Mouse (Mus musculus): Measurements from ENCODE around the gene Asah2. TPM values are rescaled to one million over a fixed set of nuclear protein-coding genes. Genes with fewer than 3 reads are reported as not detected.
A peak's percentile ranks its signal among the peaks of the same experiment; 100 is the strongest.

Gene Asah2
- total and polyA plus RNA-seq, 3 experiments = 0.38 to 0.73 (median 0.63) TPM

DNA sequence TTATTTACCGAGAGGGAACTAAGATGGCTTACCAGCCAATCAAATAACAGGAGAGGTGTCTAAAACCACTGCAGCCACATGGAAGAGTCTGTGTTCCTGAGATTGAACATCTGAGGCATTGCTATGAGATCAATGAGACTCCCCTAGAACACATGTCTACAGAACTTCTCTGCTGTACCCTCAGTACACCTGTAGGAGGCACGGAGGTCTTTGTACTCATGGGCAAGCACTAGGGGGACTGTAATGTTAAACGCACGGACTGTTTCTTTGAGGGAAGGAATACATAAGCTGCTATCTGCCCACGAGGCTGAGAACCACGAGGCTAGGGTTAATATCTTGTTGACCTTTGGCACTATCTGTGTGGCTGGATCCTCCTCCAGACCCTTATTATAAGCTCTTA lies 44.5 kb upstream of the Asah2 start:
- Histone ChIP-seq H3K9me3 (replicated peaks; ENCODE audit: low read length) (no peaks in the 10 kb centered on the region), H3K79me2 (replicated peaks; ENCODE audit: control insufficient read depth, extremely low read depth, insufficient read depth, poor library complexity, severe bottlenecking) (no peaks in the 10 kb centered on the region), H3K27ac (ENCODE audit: insufficient read depth, low read depth) (no peak overlapping the region), H3K9ac (ENCODE audit: insufficient read depth, low read depth) (no peak overlapping the region), H3K27me3 (replicated peaks) (no peaks in the 10 kb centered on the region), H3K4me3 (replicated peaks in 1 of 3; ENCODE audit: low read depth in 2 of 3, low read length in 2 of 3, poor library complexity in 1 of 3) (no peak overlapping the region), H3K4me1 (ENCODE audit: control insufficient read depth in 1 of 2, insufficient read depth in 2 of 2) (no peaks in the 10 kb centered on the region), H3K36me3 (replicated peaks in 1 of 2; ENCODE audit: control insufficient read depth in 1 of 2, insufficient read depth in 1 of 2, low read length in 1 of 2) (peaks cover 0 to 3% of the 10 kb centered on the region in 2 experiments), H3K4me2 (ENCODE audit: insufficient read depth, low read depth, poor library complexity, severe bottlenecking) (no peak overlapping the region)
- DNase-seq (ENCODE audit: extremely low read depth) = no peak
- TF ChIP-seq MAX (IDR thresholded peaks at IDR 0.05; ENCODE audit: low read length) = no peak
- peak; percentile 12 for TF ChIP-seq SMC3 (IDR thresholded peaks at IDR 0.05; ENCODE audit: low read depth, low read length)
- TF ChIP-seq JUND (conservative IDR thresholded peaks at IDR 0.05; ENCODE audit: low read depth, low read length) = no peak
- peak in 1 of 2 experiments; percentile 59; a peak in 2 of 4 replicates for TF ChIP-seq CTCF (conservative IDR thresholded peaks at IDR 0.05 in 1 of 2, IDR thresholded peaks at IDR 0.05 in 1 of 2; ENCODE audit: low read depth in 2 of 2, low read length in 2 of 2)
- no peak for TF ChIP-seq ZC3H11A (IDR thresholded peaks at IDR 0.05; ENCODE audit: low read depth, low read length)
- TF ChIP-seq RAD21 (IDR thresholded peaks at IDR 0.05; ENCODE audit: low read depth, low read length) = peak; percentile 20
- no peak for TF ChIP-seq USF2 (conservative IDR thresholded peaks at IDR 0.05; ENCODE audit: low read depth, low read length)
- in situ Hi-C loops (cut with MboI; ENCODE audit: low pct_ligation_motif_present, low pct_unique_long_range_greater_than_20kb, low sequenced_read_pairs) (no loop called here), dilution Hi-C loops (cut with MboI; ENCODE audit: extremely low pct_ligation_motif_present, extremely low pct_unique_long_range_greater_than_20kb, low sequenced_read_pairs) (no loop called here)

DNA sequence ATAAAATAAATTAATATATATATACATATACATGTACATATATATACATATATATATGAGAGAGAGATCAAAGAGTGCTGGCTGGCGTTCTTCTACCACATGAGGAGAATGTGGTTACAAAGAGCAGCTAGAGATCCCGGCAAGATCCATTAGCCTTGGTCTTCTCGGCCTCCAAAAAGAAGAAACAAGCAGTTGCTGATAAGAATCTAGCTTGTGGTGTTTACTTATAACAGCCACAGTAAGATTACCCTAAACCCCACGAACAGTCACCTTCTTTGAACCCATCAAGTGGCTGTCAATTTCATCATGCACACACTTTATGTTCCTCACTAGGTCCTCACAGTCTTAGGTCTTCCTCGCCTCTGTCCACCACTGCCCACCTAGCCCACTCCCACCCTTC lies 40.7 kb upstream of the Asah2 start:
- Histone ChIP-seq H3K27me3 (replicated peaks) (no peaks in the 10 kb centered on the region), H3K4me3 (replicated peaks in 1 of 3; ENCODE audit: low read depth in 2 of 3, low read length in 2 of 3, poor library complexity in 1 of 3) (no peak overlapping the region), H3K9ac (ENCODE audit: insufficient read depth, low read depth) (no peak overlapping the region), H3K9me3 (replicated peaks; ENCODE audit: low read length) (no peaks in the 10 kb centered on the region), H3K4me1 (ENCODE audit: control insufficient read depth in 1 of 2, insufficient read depth in 2 of 2) (no peaks in the 10 kb centered on the region), H3K79me2 (replicated peaks; ENCODE audit: control insufficient read depth, extremely low read depth, insufficient read depth, poor library complexity, severe bottlenecking) (no peaks in the 10 kb centered on the region), H3K27ac (ENCODE audit: insufficient read depth, low read depth) (no peak overlapping the region), H3K36me3 (replicated peaks in 1 of 2; ENCODE audit: control insufficient read depth in 1 of 2, insufficient read depth in 1 of 2, low read length in 1 of 2) (no peaks in the 10 kb centered on the region), H3K4me2 (ENCODE audit: insufficient read depth, low read depth, poor library complexity, severe bottlenecking) (no peak overlapping the region)
- no peak for TF ChIP-seq ETS1 (conservative IDR thresholded peaks at IDR 0.05; ENCODE audit: low read depth, low read length)
- no peak for TF ChIP-seq TCF12 (IDR thresholded peaks at IDR 0.05; ENCODE audit: low read depth, low read length)
- TF ChIP-seq CTCF (conservative IDR thresholded peaks at IDR 0.05 in 1 of 2, IDR thresholded peaks at IDR 0.05 in 1 of 2; ENCODE audit: low read depth in 2 of 2, low read length in 2 of 2) = no peak
- TF ChIP-seq ZKSCAN1 (IDR thresholded peaks at IDR 0.05; ENCODE audit: borderline replicate concordance, low read depth, low read length) = no peak
- TF ChIP-seq E2F4 (IDR thresholded peaks at IDR 0.05; ENCODE audit: insufficient replicate concordance, low read depth, low read length) = no peak
- no peak for TF ChIP-seq KAT2A (IDR thresholded peaks at IDR 0.05; ENCODE audit: insufficient replicate concordance, low read length)
- no peak for TF ChIP-seq NELFE (IDR thresholded peaks at IDR 0.05; ENCODE audit: low read depth, low read length)
- TF ChIP-seq NRF1 (IDR thresholded peaks at IDR 0.05; ENCODE audit: low read depth, low read length) = no peak
- TF ChIP-seq SMC3 (IDR thresholded peaks at IDR 0.05; ENCODE audit: low read depth, low read length) = no peak
- TF ChIP-seq ZNF384 (IDR thresholded peaks at IDR 0.05; ENCODE audit: low read depth, low read length) = no peak
- TF ChIP-seq MAX (IDR thresholded peaks at IDR 0.05; ENCODE audit: low read length) = no peak
- no peak for TF ChIP-seq POLR2AphosphoS2 (IDR thresholded peaks at IDR 0.05; ENCODE audit: low read depth, low read length)
- no peak for TF ChIP-seq GABPA (IDR thresholded peaks at IDR 0.05; ENCODE audit: insufficient replicate concordance, low read depth, low read length)
- in situ Hi-C loops (cut with MboI; ENCODE audit: low pct_ligation_motif_present, low pct_unique_long_range_greater_than_20kb, low sequenced_read_pairs) = no loop called here
- dilution Hi-C loops (cut with MboI; ENCODE audit: extremely low pct_ligation_motif_present, extremely low pct_unique_long_range_greater_than_20kb, low sequenced_read_pairs) = no loop called here
- no peak for DNase-seq (ENCODE audit: extremely low read depth)

Data from CH12.LX (cell line).